Mouse (Mus musculus) liver, embryonic 11.5 days (tissue): ENCODE data around the gene Cox8a. TPM values are rescaled to one million over a fixed set of nuclear protein-coding genes. Genes with fewer than 3 reads are reported as not detected.

Experiments used
- ATAC-seq: fragments of 200-750 bp; cut with Nextera tagmentation; replicated peaks from 2 replicates; pipeline ENCODE4 v1.8.0; 2017; ENCODE audit warnings: moderate number of reproducible peaks, mild to moderate bottlenecking, moderate TSS enrichment, moderate library complexity; ENCODE audit not compliant: low FRiP score
- DNase-seq: peaks from one replicate; pipeline ENCODE4 v3.0.0-alpha.2; 2017; ENCODE audit warnings: low spot score
- H3K27ac ChIP-seq: fragments of 300-500 bp; sonication (generic); 2 replicates; pipeline ENCODE4 v1.5.1; 2014; ENCODE audit warnings: mild to moderate bottlenecking, low read depth, low read length, control low read depth
- H3K27me3 ChIP-seq: fragments of 300-500 bp; sonication (generic); replicated peaks from 2 replicates; pipeline ENCODE4 v1.6.1; 2014; ENCODE audit warnings: low read length, mixed read lengths; ENCODE audit not compliant: control insufficient read depth, insufficient read depth
- H3K36me3 ChIP-seq: fragments of 300-500 bp; sonication (generic); 2 replicates; pipeline ENCODE4 v1.6.1; 2014; ENCODE audit warnings: mild to moderate bottlenecking, low read length, moderate library complexity, mixed read lengths; ENCODE audit not compliant: control insufficient read depth, insufficient read depth
- H3K4me1 ChIP-seq: fragments of 300-500 bp; sonication (generic); replicated peaks from 2 replicates; pipeline ENCODE4 v1.6.1; 2014; ENCODE audit warnings: low read length, mixed read lengths; ENCODE audit not compliant: control insufficient read depth, insufficient read depth
- H3K4me2 ChIP-seq: fragments of 300-500 bp; sonication (generic); 2 replicates; pipeline ENCODE4 v1.6.1; 2014; ENCODE audit warnings: mild to moderate bottlenecking, control low read depth, moderate library complexity
- H3K4me3 ChIP-seq: fragments of 300-500 bp; sonication (generic); 2 replicates; pipeline ENCODE4 v1.5.1; 2014; ENCODE audit warnings: low read depth, low read length, control low read depth
- H3K9ac ChIP-seq: fragments of 300-500 bp; sonication (generic); 2 replicates; pipeline ENCODE4 v1.6.1; 2014; ENCODE audit warnings: low read depth, low read length, control low read depth
- H3K9me3 ChIP-seq: fragments of 300-500 bp; sonication (generic); 2 replicates; pipeline ENCODE4 v1.6.1; 2016; ENCODE audit warnings: low read length, inconsistent platforms, mixed read lengths; ENCODE audit not compliant: control insufficient read depth
- WGBS: fragments of 180-500 bp; shearing (Covaris S2); extraction: QIAGEN DNeasy Blood & Tissue Kit; methylation state at CpG from one replicate; pipeline ENCODE4 v1.1.7; 2014; 5-methylcytosine and 5-hydroxymethylcytosine counted together
- polyA plus RNA-seq: library from polyadenylated mRNA; unstranded; fragments of >200 nt; fragmentation: Nextera tagmentation; extraction: Ambion mirVana; gene quantifications from 2 replicates; pipeline ENCODE4 v1.2.1, GENCODE M21; 2014

The Cox8a gene
- polyA plus RNA-seq, 1 experiment from 2014 or later: 1,108 TPM

GRCm38 (mm10) chr19:7257881-7258280, 40.5 kb upstream of the Cox8a start:
- no peak overlapping the region for H3K9ac ChIP-seq
- H3K36me3 ChIP-seq: no peaks in the 10 kb centered on the region
- 83% methylated on average over 5 of the region's 5 CpGs for WGBS
- no peak overlapping the region for H3K27ac ChIP-seq
- no peaks in the 10 kb centered on the region for H3K4me1 ChIP-seq
- no peaks in the 10 kb centered on the region for H3K9me3 ChIP-seq
- no peak for ATAC-seq
- H3K27me3 ChIP-seq: no peaks in the 10 kb centered on the region
- no peak overlapping the region for H3K4me3 ChIP-seq
- no peak for DNase-seq
- no peak overlapping the region for H3K4me2 ChIP-seq

- peak; percentile 46 for ATAC-seq
- 60% methylated on average over 3 of the region's 3 CpGs for WGBS
Observed at GRCm38 (mm10) chr19:7246021-7246420, 28.6 kb upstream of the Cox8a start.

GRCm38 (mm10) chr19:7240782-7241690, 23.6 kb upstream of the Cox8a start, which contains the start of gene Naa40:
Gene Naa40 (minus strand): TSS chr19:7241183.
- H3K27me3 ChIP-seq: no peaks in the 10 kb centered on the region
- peak within 1 kb of the TSS; percentile 81 for H3K4me3 ChIP-seq
- ATAC-seq (peak; percentile 97), DNase-seq (peak; percentile 90)
- no peaks in the 10 kb centered on the region for H3K9me3 ChIP-seq
- H3K36me3 ChIP-seq: peaks cover 11% of the 10 kb centered on the region; the same call in 1 of the 2 replicates
- H3K9ac ChIP-seq: peak within 1 kb of the TSS; percentile 89
- H3K4me2 ChIP-seq: peak within 1 kb of the TSS; percentile 77
- H3K4me1 ChIP-seq: peaks cover 12% of the 10 kb centered on the region
- under 1% methylated on average over 80 of the region's 80 CpGs for WGBS
- peak within 1 kb of the TSS; percentile 84 for H3K27ac ChIP-seq

More at GRCm38 (mm10) chr19:7246021-7246420, 28.6 kb upstream of the Cox8a start:
- Histone ChIP-seq H3K4me1 (peaks cover 3% of the 10 kb centered on the region; the same call in 1 of the 2 replicates), H3K27me3 (no peaks in the 10 kb centered on the region), H3K9me3 (no peaks in the 10 kb centered on the region), H3K36me3 (no peaks in the 10 kb centered on the region), H3K4me3 (no peak overlapping the region), H3K27ac (no peak overlapping the region), H3K9ac (no peak overlapping the region), H3K4me2 (no peak overlapping the region)
- no peak for DNase-seq

GRCm38 (mm10) chr19:7240291-7240690, 22.9 kb upstream of the Cox8a start:
- peak; percentile 23 for ATAC-seq
- H3K9me3 ChIP-seq: no peaks in the 10 kb centered on the region
- DNase-seq: peak; percentile 45
- no peaks in the 10 kb centered on the region for H3K27me3 ChIP-seq
- H3K4me2 ChIP-seq: peak overlapping the region; percentile 77
- 2% methylated on average over 13 of the region's 13 CpGs for WGBS
- peak overlapping the region; percentile 84 for H3K27ac ChIP-seq
- peaks cover 12% of the 10 kb centered on the region for H3K4me1 ChIP-seq
- peak overlapping the region; percentile 89 for H3K9ac ChIP-seq
- H3K36me3 ChIP-seq: peaks cover 11% of the 10 kb centered on the region; the same call in 1 of the 2 replicates
- H3K4me3 ChIP-seq: peak overlapping the region; percentile 81

GRCm38 (mm10) chr19:7239574-7239973, 22.2 kb upstream of the Cox8a start:
- peak overlapping the region; percentile 89 for H3K9ac ChIP-seq
- H3K4me2 ChIP-seq: peak overlapping the region; percentile 77
- no peaks in the 10 kb centered on the region for H3K27me3 ChIP-seq
- H3K27ac ChIP-seq: no peak overlapping the region
- peaks cover 11% of the 10 kb centered on the region; the same call in 1 of the 2 replicates for H3K36me3 ChIP-seq
- H3K4me1 ChIP-seq: peaks cover 12% of the 10 kb centered on the region
- DNase-seq: no peak
- H3K4me3 ChIP-seq: peak overlapping the region; percentile 81
- 89% methylated on average over 3 of the region's 3 CpGs for WGBS
- no peak for ATAC-seq
- H3K9me3 ChIP-seq: no peaks in the 10 kb centered on the region

- H3K9me3 ChIP-seq: no peaks in the 10 kb centered on the region
- WGBS: 79% methylated on average over 4 of the region's 4 CpGs
- H3K4me3 ChIP-seq: no peak overlapping the region
- no peak for DNase-seq
- no peak overlapping the region for H3K4me2 ChIP-seq
- peaks cover 16% of the 10 kb centered on the region for H3K36me3 ChIP-seq
- no peak overlapping the region for H3K27ac ChIP-seq
- H3K9ac ChIP-seq: no peak overlapping the region
- H3K27me3 ChIP-seq: no peaks in the 10 kb centered on the region
- peaks cover 12% of the 10 kb centered on the region for H3K4me1 ChIP-seq
- ATAC-seq: no peak
Observed at GRCm38 (mm10) chr19:7236742-7237141, 19.3 kb upstream of the Cox8a start.

- Histone ChIP-seq H3K4me1 (peaks cover 9% of the 10 kb centered on the region), H3K9me3 (no peaks in the 10 kb centered on the region), H3K4me3 (no peak overlapping the region), H3K4me2 (no peak overlapping the region), H3K27ac (no peak overlapping the region), H3K9ac (no peak overlapping the region), H3K27me3 (no peaks in the 10 kb centered on the region), H3K36me3 (peaks cover 16% of the 10 kb centered on the region)
- no peak for DNase-seq
- no peak for ATAC-seq
- WGBS: 93% methylated on average over 2 of the region's 2 CpGs
Observed at GRCm38 (mm10) chr19:7236011-7236410, 18.6 kb upstream of the Cox8a start.

GRCm38 (mm10) chr19:7235461-7235860, 18.0 kb upstream of the Cox8a start:
- Histone ChIP-seq H3K27ac (no peak overlapping the region), H3K4me2 (no peak overlapping the region), H3K9me3 (no peaks in the 10 kb centered on the region), H3K4me3 (no peak overlapping the region), H3K9ac (no peak overlapping the region), H3K27me3 (no peaks in the 10 kb centered on the region), H3K4me1 (peaks cover 9% of the 10 kb centered on the region), H3K36me3 (peaks cover 16% of the 10 kb centered on the region)
- DNase-seq (no peak), ATAC-seq (no peak)
- WGBS: 88% methylated on average over 9 of the region's 9 CpGs
